Mouse (Mus musculus) brain, adult 2 months (tissue): ENCODE results near the gene Lhx2.

Experiments used
- DNase-seq: peaks from one replicate; pipeline ENCODE4 v3.0.0; 2011; ENCODE audit warnings: low read depth, low spot score

The Lhx2 gene

DNA sequence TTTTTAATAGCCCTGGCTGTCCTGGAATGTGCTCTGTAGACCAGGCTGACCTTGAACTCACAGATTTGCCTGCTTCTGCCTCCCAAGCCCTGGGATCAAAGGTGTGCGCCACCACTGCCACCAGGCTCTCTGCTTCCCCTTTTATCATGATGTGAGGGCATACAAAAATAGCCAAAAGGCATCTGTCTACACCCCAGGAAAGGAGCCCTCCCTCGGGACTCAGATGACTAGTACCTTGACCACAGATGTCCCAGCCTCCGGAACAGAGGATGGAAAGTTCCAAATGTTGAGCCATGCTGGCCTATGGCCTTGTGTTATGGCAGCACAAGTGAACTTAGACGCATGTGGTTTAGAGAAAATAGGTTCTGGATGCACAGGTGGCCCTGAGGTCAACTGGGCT, 66.3 kb downstream of the Lhx2 start:
- DNase-seq: no peak

DNA sequence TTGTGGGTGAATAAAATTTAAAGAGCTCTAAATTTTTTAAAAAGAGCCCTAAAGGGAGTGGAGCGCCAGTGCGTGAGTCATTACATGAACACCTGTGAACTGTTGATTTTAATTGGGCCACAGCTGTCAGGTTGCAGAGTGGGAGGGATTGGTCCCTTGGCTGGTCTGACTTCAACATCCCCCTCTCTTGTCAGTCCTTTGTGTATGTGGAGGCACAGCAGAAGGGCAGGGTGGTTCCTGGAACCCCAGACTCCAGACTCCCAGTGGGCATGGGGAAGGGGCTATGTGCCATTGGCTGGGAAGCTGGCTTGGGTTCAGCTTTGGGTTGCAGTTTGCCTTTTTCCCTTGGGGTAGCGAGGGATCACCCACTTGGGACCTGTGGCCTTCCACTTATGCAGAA, 70.2 kb downstream of the Lhx2 start:
- peak; percentile 38 for DNase-seq

DNA sequence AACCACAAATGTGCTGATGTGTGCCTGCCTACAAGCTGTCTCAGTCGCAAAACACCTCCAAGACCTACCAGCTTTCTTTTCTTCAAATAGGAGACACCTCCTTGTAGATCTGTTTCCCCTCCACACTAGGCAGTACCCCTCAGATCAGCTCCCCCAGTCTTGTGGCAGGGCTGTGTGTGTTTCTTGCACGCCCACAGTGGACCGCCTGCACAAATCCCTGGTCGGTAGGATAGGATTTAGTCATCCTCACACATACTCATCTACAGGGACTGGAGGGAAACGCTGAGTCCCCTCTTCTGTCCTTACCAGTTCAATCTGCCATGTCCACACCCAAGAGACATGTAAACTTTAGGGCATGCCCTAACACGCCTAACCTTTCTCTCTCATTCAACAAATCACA, 71.1 kb downstream of the Lhx2 start:
- DNase-seq: peak; percentile 52

DNA sequence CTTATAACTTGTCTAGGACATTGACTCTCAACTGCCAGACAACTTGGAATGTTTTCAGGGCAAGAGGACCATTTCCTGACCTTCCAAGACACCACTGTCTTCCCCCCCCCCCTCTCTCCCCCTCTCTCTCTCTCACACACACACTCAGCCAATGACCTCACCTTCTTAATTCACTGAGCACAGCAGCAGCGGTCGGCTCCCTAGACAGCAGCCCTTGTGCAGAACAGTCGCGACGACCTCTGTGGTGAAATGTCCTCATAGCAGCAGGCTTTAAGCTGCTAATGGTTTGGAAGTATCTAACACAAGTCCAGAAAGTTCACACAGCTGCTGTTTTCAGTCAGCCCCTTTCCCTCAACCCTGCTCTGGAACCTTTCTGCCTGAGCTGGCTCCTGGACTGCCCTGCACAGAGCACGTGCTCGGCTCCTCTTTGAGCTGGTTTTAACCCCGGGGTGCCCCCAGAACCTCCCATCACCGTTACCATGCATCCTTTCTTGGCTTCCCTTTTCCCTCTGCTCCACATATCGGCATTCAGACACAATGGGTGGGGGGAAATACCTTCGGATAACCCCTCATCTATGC, 73.6 kb downstream of the Lhx2 start:
- DNase-seq: no peak

DNA sequence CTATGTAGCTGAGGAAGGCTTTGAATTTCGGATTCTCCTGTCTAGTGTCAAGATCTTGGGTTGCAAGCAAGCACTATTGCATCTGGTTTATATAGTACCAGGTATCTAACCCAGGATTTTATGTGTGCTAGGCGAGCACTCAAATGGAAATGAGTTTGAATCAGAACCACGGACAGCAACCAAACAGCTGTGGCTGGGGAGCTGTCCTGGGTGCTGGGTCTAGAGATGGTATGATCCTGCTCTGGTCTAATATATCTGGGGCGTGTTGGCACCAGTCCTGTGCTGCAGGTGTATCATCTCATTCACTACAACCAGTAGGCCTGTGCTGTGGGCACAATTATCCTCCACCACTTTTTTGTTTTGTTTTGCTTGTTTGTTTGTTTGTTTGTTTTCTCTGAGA, 78.9 kb downstream of the Lhx2 start:
- DNase-seq: no peak
